Mouse (Mus musculus) embryonic facial prominence, embryonic 10.5 days (tissue): ENCODE data around the gene Notch4. TPM values are rescaled to one million over a fixed set of nuclear protein-coding genes. Genes with fewer than 3 reads are reported as not detected.
"Not testable (repeated sequence)": the region's sequence is repeated elsewhere in the genome, so short reads cannot be mapped to it uniquely, and the experiment has no call there.

Experiments
- DNase-seq: peaks from one replicate; pipeline ENCODE4 v3.0.0-alpha.2; 2017; ENCODE audit warnings: low spot score
- H3K27ac ChIP-seq: fragments of 300-500 bp; sonication (generic); replicated peaks from 2 replicates; pipeline ENCODE4 v1.5.1; 2016; ENCODE audit warnings: mild to moderate bottlenecking
- H3K27me3 ChIP-seq: fragments of 300-500 bp; sonication (generic); replicated peaks from 2 replicates; pipeline ENCODE4 v1.6.1; 2016; ENCODE audit warnings: low read depth, mild to moderate bottlenecking; ENCODE audit not compliant: poor library complexity, severe bottlenecking
- H3K36me3 ChIP-seq: fragments of 300-500 bp; sonication (generic); replicated peaks from 2 replicates; pipeline ENCODE4 v1.6.1; 2016; ENCODE audit warnings: mild to moderate bottlenecking, moderate library complexity
- H3K4me1 ChIP-seq: fragments of 300-500 bp; sonication (generic); 2 replicates; pipeline ENCODE4 v1.6.1; 2016
- H3K4me3 ChIP-seq: fragments of 300-500 bp; sonication (generic); 2 replicates; pipeline ENCODE4 v1.5.1; 2016; ENCODE audit warnings: mild to moderate bottlenecking, moderate library complexity
- H3K9me3 ChIP-seq: fragments of 300-500 bp; sonication (generic); 2 replicates; pipeline ENCODE4 v1.6.1; 2016; ENCODE audit warnings: mild to moderate bottlenecking
- WGBS: fragments of 180-500 bp; shearing (Covaris S2); methylation state at CpG from one replicate; pipeline ENCODE4 v1.1.7; 2016; 5-methylcytosine and 5-hydroxymethylcytosine counted together
- polyA plus RNA-seq: library from polyadenylated mRNA; unstranded; fragments of >200 nt; fragmentation: Nextera tagmentation; extraction: Ambion mirVana; gene quantifications from 2 replicates; pipeline ENCODE4 v1.2.1, GENCODE M21; 2016

Gene Notch4
- 5.4 and 6.6 TPM in 2 replicates for polyA plus RNA-seq

GRCm38 (mm10) chr17:34564003-34564421, at the start of gene Notch4:
Gene Notch4 (plus strand): TSS chr17:34564268.
- peak within 1 kb of the TSS; percentile 66 for H3K27ac ChIP-seq
- peak within 1 kb of the TSS; percentile 25 for H3K4me3 ChIP-seq
- no peaks in the 10 kb centered on the region for H3K9me3 ChIP-seq
- H3K4me1 ChIP-seq = peaks cover 29% of the 10 kb centered on the region
- DNase-seq = peak; percentile 36
- 16% methylated on average over 6 of the region's 6 CpGs for WGBS
- H3K27me3 ChIP-seq = peaks cover 27% of the 10 kb centered on the region
- H3K36me3 ChIP-seq = no peaks in the 10 kb centered on the region

DNA sequence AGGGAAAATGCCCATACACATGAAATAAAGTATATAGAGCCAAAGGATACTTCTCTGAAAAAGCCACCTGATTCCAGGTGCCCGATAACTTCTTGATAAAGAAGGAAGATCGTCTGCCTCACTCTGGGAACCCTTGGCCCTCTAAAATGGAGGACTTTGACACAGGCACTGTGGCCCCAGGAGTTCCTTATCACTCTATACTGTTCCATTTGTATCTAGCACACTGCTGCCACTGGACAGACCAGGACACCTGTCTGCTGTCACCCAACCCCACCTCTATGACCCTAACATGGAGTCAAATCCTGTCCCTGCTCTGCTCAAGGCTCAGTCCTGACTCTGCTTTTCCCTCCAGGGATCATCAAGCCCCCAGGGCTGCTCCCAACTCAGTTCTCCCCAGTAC, 47.6 kb upstream of the Notch4 start:
- Histone ChIP-seq H3K4me1 (no peaks in the 10 kb centered on the region), H3K27me3 (no peaks in the 10 kb centered on the region), H3K9me3 (no peaks in the 10 kb centered on the region), H3K27ac (no peak overlapping the region), H3K36me3 (no peaks in the 10 kb centered on the region), H3K4me3 (no peak overlapping the region)
- no peak for DNase-seq
- WGBS = 81% methylated on average over 2 of the region's 2 CpGs

- Histone ChIP-seq H3K36me3 (no peaks in the 10 kb centered on the region), H3K4me3 (no peak within 1 kb of the TSS), H3K9me3 (no peaks in the 10 kb centered on the region), H3K27me3 (no peaks in the 10 kb centered on the region), H3K27ac (no peak within 1 kb of the TSS), H3K4me1 (no peaks in the 10 kb centered on the region)
- DNase-seq = no peak
- WGBS = 91% methylated on average over 4 of the region's 4 CpGs
These were observed 46.8 kb upstream of the Notch4 start, which contains the start of gene Btnl6 for GRCm38 (mm10) chr17:34517252-34517651. Gene Btnl6 (minus strand): TSS chr17:34517352.

DNA sequence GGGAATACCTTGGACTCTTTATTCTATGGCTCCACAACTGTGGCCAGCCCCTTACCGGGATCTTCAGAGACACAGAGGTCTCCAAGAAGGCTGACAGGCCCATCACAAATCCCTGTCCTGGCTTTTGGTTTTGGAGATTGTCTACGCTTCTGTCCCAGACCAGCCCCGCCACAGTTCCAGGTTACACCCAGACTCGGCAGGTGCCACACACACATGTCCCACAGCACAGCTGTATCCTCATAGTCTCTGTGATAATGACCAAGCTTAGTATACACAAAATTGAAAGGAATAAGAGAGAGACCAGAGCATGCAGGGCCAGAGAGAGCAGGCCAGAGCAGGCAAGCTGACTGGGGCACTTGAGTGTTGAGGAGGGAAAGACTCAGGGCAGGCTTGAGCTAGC, 46.3 kb upstream of the Notch4 start:
- Histone ChIP-seq H3K4me3 (no peak overlapping the region), H3K27ac (no peak overlapping the region), H3K36me3 (no peaks in the 10 kb centered on the region), H3K27me3 (no peaks in the 10 kb centered on the region), H3K4me1 (no peaks in the 10 kb centered on the region), H3K9me3 (no peaks in the 10 kb centered on the region)
- WGBS = 90% methylated on average over 4 of the region's 4 CpGs
- no peak for DNase-seq

- DNase-seq, H3K27me3 ChIP-seq, H3K27ac ChIP-seq, H3K4me1 ChIP-seq, H3K36me3 ChIP-seq, H3K4me3 ChIP-seq, H3K9me3 ChIP-seq: not testable (repeated sequence)
- 75% methylated on average over 3 of the region's 3 CpGs for WGBS
These were observed 45.5 kb upstream of the Notch4 start for GRCm38 (mm10) chr17:34518571-34518970.

DNA sequence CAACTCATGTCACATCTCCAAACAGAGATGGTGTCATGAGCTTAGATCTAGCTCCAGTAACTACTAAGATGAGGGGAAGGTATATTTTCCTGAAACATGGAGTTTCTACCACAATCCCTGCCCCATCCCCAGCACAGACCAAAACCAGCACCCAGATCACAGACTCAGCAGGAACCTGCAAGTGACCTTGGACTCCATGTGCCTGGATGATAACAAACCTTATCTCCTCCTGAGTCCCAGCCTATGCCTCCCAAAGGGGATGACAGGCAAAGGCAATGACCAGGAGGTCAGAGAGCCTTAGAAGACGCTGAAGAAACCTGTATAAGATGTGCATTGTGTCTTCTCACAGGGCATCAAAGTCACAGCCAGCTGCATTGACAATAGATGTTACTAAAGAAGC, 45.1 kb upstream of the Notch4 start:
- H3K27ac ChIP-seq = no peak overlapping the region
- H3K4me3 ChIP-seq = no peak overlapping the region
- no peaks in the 10 kb centered on the region for H3K36me3 ChIP-seq
- no peak for DNase-seq
- no peaks in the 10 kb centered on the region for H3K27me3 ChIP-seq
- 69% methylated on average over 1 of the region's 1 CpGs for WGBS
- no peaks in the 10 kb centered on the region for H3K4me1 ChIP-seq
- no peaks in the 10 kb centered on the region for H3K9me3 ChIP-seq

DNA sequence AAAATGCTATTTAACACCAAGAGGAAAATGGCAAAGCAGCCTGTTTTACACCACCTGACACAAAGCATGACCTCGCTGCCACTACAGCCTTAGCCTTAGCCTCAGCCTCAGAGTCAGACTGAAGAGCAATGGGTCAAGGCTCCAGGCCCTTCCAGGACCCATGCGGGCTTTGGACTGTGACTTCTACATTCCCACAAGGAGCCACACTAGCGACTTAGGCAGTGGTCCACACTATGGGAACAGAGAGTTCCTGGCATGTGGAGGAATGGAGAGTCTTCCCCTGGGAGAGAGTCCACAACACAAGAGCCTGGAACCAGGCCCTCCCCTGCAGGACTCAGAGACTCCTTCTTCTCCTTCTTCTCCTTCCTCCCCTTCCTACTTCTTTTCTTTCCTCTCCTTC, 31.4 kb upstream of the Notch4 start:
- no peaks in the 10 kb centered on the region for H3K4me1 ChIP-seq

GRCm38 (mm10) chr17:34543567-34543966, 20.5 kb upstream of the Notch4 start:
- 94% methylated on average over 13 of the region's 13 CpGs for WGBS
- H3K27me3 ChIP-seq, DNase-seq, H3K4me3 ChIP-seq, H3K27ac ChIP-seq, H3K9me3 ChIP-seq, H3K4me1 ChIP-seq, H3K36me3 ChIP-seq: not testable (repeated sequence)

More for the DNA sequence above, 31.4 kb upstream of the Notch4 start:
- Histone ChIP-seq H3K9me3 (no peaks in the 10 kb centered on the region), H3K36me3 (no peaks in the 10 kb centered on the region), H3K4me3 (no peak overlapping the region), H3K27me3 (no peaks in the 10 kb centered on the region), H3K27ac (no peak overlapping the region)
- DNase-seq = no peak
- WGBS = 84% methylated on average over 3 of the region's 3 CpGs

DNA sequence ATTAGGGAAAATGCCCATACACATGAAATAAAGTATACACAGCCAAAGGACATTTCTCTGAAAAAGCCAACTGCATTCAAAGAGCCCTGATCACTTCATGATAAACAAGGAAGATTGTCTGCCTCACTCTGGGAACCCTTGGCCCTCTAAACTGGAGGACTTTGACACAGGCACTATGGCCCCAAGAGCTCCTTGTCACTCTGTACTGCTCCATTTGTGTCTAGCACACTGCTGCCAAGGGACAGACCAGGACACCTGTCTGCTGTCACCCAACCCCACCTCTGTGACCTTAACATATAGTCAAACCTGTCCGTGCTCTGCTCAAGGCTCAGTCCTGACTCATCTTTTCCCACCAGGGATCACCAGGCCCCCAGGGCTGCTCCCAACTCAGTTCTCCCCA, 17.3 kb upstream of the Notch4 start:
- Histone ChIP-seq H3K36me3 (no peaks in the 10 kb centered on the region), H3K27me3 (no peaks in the 10 kb centered on the region), H3K4me1 (no peaks in the 10 kb centered on the region), H3K9me3 (no peaks in the 10 kb centered on the region), H3K27ac (no peak overlapping the region), H3K4me3 (no peak overlapping the region)
- DNase-seq = no peak
- 86% methylated on average over 1 of the region's 1 CpGs for WGBS

DNA sequence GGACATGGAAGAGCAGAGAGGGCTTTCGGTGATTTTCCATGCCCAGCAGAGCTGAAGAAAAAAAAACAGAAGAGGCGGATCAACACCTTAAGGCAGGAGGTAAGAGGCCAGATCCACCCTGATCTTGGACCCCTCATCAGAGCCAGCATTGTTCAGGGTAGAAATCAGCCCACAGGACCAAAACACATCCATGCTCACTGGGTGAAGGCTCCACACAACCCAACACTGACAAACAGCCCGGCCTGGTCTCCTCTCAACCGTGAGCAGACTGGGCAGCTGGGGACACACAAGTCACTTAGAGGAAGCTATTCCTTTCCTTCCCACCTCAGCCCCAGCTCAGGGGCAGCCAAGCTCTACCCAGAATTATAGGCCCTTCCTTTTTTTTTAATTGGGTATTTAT, 16.5 kb upstream of the Notch4 start:
- Histone ChIP-seq H3K36me3 (no peaks in the 10 kb centered on the region), H3K4me1 (no peaks in the 10 kb centered on the region), H3K27ac (no peak overlapping the region), H3K9me3 (no peaks in the 10 kb centered on the region), H3K4me3 (no peak overlapping the region), H3K27me3 (no peaks in the 10 kb centered on the region)
- no peak for DNase-seq
- WGBS = 89% methylated on average over 4 of the region's 4 CpGs

GRCm38 (mm10) chr17:34549156-34549555, 14.9 kb upstream of the Notch4 start:
- Histone ChIP-seq H3K4me1 (no peaks in the 10 kb centered on the region), H3K4me3 (no peak overlapping the region), H3K27ac (no peak overlapping the region), H3K36me3 (no peaks in the 10 kb centered on the region), H3K9me3 (no peaks in the 10 kb centered on the region), H3K27me3 (no peaks in the 10 kb centered on the region)
- 94% methylated on average over 3 of the region's 3 CpGs for WGBS
- no peak for DNase-seq

GRCm38 (mm10) chr17:34549843-34550242, 14.2 kb upstream of the Notch4 start:
- 81% methylated on average over 2 of the region's 2 CpGs for WGBS

DNA sequence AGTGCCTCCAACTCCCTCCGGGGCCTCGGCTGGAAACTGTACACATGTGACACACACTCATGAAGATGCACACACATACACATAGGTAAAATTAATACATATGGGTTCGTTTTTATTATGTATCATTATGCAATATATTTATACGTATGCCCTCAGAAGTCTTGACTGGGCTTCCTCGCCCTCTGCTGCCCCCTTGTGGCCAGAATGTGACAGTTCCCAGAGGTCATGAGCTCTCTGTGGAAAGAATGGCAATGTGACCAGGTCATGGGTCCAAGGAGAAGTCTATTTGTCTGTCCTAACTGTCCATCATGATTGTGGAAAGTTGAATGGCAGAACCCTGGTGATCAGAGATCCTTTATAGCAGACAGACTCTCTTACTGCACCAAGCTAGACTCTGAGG, 8.6 kb upstream of the Notch4 start:
- DNase-seq = peak; percentile 80
- H3K4me1 ChIP-seq = no peaks in the 10 kb centered on the region
- H3K9me3 ChIP-seq = no peaks in the 10 kb centered on the region
- 0 out of 2 replicates have a peak, but pooled peaks cover 3% of the 10 kb centered on the region for H3K27me3 ChIP-seq
- no peak overlapping the region for H3K27ac ChIP-seq
- H3K36me3 ChIP-seq = no peaks in the 10 kb centered on the region
- WGBS = 32% methylated on average over 5 of the region's 5 CpGs
- H3K4me3 ChIP-seq = no peak overlapping the region

More at GRCm38 (mm10) chr17:34549843-34550242, 14.2 kb upstream of the Notch4 start:
- H3K4me3 ChIP-seq = no peak overlapping the region
- no peak overlapping the region for H3K27ac ChIP-seq
- H3K36me3 ChIP-seq = no peaks in the 10 kb centered on the region
- no peaks in the 10 kb centered on the region for H3K9me3 ChIP-seq
- H3K4me1 ChIP-seq = no peaks in the 10 kb centered on the region
- no peaks in the 10 kb centered on the region for H3K27me3 ChIP-seq
- no peak for DNase-seq

DNA sequence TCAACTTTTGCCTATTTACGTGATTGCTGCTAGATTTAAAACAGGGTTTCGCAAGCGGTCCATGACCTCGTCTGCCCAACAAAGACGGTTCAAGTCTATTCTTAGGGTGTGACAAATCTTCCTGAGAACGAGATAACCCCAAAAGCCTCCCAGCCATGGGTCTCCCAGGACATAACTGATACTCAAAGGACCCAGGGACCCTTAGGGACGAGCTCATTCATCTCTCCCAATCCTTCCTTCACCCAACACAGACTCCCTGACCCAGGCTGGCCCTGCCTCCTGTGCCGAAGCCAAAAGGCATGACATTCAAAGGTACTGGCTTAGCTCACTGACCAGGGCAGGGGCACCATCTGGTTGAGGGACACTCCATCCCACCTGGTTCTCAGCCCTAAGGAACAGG, 7.7 kb upstream of the Notch4 start:
- H3K27me3 ChIP-seq = 0 out of 2 replicates have a peak, but pooled peaks cover 3% of the 10 kb centered on the region
- H3K9me3 ChIP-seq = no peaks in the 10 kb centered on the region
- 89% methylated on average over 8 of the region's 8 CpGs for WGBS
- no peak for DNase-seq
- no peaks in the 10 kb centered on the region for H3K36me3 ChIP-seq
- no peak overlapping the region for H3K27ac ChIP-seq
- H3K4me1 ChIP-seq = peaks cover 6% of the 10 kb centered on the region
- H3K4me3 ChIP-seq = no peak overlapping the region
